In the genomic region with DNA sequence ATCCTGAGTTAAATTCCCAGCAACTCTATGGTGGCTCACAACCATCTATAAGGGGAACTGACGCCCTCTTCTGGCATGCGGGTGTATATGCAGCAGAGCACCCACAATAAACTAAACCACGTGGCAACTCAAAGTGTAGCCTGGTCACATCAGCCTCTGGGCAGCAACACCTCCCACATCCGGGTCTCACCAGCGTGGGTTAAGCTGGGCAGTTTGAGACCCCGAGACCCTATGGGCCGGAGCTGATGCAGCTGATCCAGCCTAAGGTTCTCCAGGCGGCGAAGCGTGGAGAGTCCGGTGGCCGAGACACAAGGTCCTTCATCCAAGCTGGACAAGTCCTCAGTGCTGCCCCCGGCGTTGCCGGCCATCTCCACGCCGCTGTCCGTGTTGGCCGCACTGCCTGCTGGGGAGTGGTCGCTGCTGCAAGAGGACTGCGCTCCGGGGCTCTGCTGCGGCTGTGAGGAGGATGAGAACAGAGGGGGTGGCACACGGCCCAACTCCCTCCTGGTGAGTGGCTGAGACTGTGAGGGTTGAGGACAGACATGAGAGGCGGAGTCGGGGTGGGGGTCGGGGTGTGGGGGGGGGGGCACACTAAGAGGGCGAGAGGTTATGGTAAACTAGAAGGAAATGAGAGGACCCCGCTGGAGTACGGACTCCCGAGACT, we compare ENCODE assay signal across 9 mouse cellular contexts. TPM values are rescaled to one million over a fixed set of nuclear protein-coding genes. Genes with fewer than 3 reads are reported as not detected.
DNase-seq lines count a peak whose midpoint lies in the region; ATAC-seq and TF ChIP-seq lines count a peak whose summit lies in the region.
"Had no signal": no experiment of that assay in that cellular context is flagged by ENCODE, and none has a peak within 500 bp of the region (broad histone marks: within the 10 kb centered on the region; RNA-seq: fewer than 3 reads in every experiment).

No protein-coding gene starts in this region.

- peaks cover 10% of the 10 kb centered on the region for H3K27me3 ChIP-seq in intestine, embryonic 16.5 days (replicated peaks; ENCODE audit: control insufficient read depth, insufficient read depth, low read length)
- H3K27me3 ChIP-seq in neural tube, embryonic 13.5 days: peaks cover 33% of the 10 kb centered on the region

- WGBS in intestine, embryonic 16.5 days: 47% methylated on average over 31 of the region's 31 CpGs
- WGBS in neural tube, embryonic 13.5 days: 40% methylated on average over 31 of the region's 31 CpGs

- ATAC-seq in intestine, embryonic 16.5 days: no peak
- no peak for ATAC-seq in neural tube, embryonic 13.5 days (ENCODE audit: low read depth)

- no peak overlapping the region for H3K4me3 ChIP-seq in layer of hippocampus, adult 2 months
- no peak overlapping the region for H3K4me3 ChIP-seq in intestine, embryonic 16.5 days (ENCODE audit: low read length)
- H3K4me3 ChIP-seq in neural tube, embryonic 13.5 days: no peak overlapping the region

- H3K9me3 ChIP-seq in intestine, embryonic 16.5 days (ENCODE audit: control insufficient read depth, low read length): no peaks in the 10 kb centered on the region
- H3K9me3 ChIP-seq in neural tube, embryonic 13.5 days: no peaks in the 10 kb centered on the region

- H3K36me3 ChIP-seq in intestine, embryonic 16.5 days (ENCODE audit: control insufficient read depth, insufficient read depth, low read length): no peaks in the 10 kb centered on the region
- no peaks in the 10 kb centered on the region for H3K36me3 ChIP-seq in neural tube, embryonic 13.5 days

- H3K27ac ChIP-seq in layer of hippocampus, adult 2 months: no peak overlapping the region
- no peak overlapping the region for H3K27ac ChIP-seq in intestine, embryonic 16.5 days (ENCODE audit: low read length)
- no peak overlapping the region for H3K27ac ChIP-seq in neural tube, embryonic 13.5 days (replicated peaks)

- H3K4me2 ChIP-seq in intestine, embryonic 16.5 days (ENCODE audit: low read depth, low read length): 0 out of 2 replicates have a peak overlapping the region, but pooled peaks have one; percentile 24
- peak overlapping the region; percentile 26; the same call in 1 of the 2 replicates for H3K4me2 ChIP-seq in neural tube, embryonic 13.5 days

- no peaks in the 10 kb centered on the region for H3K4me1 ChIP-seq in intestine, embryonic 16.5 days (ENCODE audit: control insufficient read depth, insufficient read depth, low read length)
- no peaks in the 10 kb centered on the region for H3K4me1 ChIP-seq in neural tube, embryonic 13.5 days (replicated peaks)

- no peak for DNase-seq in layer of hippocampus, adult 2 months (ENCODE audit: low spot score in 2 of 2)
- DNase-seq in layer of hippocampus, postnatal 36 days: no peak
- peak; percentile 58 for DNase-seq in embryo, embryonic 11 days
- no peak for DNase-seq in frontal cortex, postnatal 25 days (ENCODE audit: low spot score in 2 of 2)
- DNase-seq in cerebellum, adult 11 months: no peak
- DNase-seq in thymus, postnatal 25 days: no peak
- DNase-seq: kidney, adult 18-20 months had no signal

- TF ChIP-seq CTCF in layer of hippocampus, adult 2 months (conservative IDR thresholded peaks at IDR 0.05): peak; percentile 52

- no peak overlapping the region for H3K9ac ChIP-seq in intestine, embryonic 16.5 days (ENCODE audit: low read depth, low read length)
- H3K9ac ChIP-seq in neural tube, embryonic 13.5 days: no peak overlapping the region

RNA-seq across cellular contexts. Expression of a gene that starts 9.4 kb away (rescaled TPM):
- total RNA-seq in layer of hippocampus, adult 2 months (2021): 1 to 10 TPM; 2.5 to 3.1 TPM
- 1 to 10 TPM; 2.4 to 3.2 TPM for total RNA-seq in layer of hippocampus, postnatal 36 days (2021)
- 6.6 and 7.6 TPM in 2 replicates for polyA plus RNA-seq in intestine, embryonic 16.5 days (2015; fragmentation: Nextera tagmentation; extraction: Ambion mirVana)
- polyA plus RNA-seq in neural tube, embryonic 13.5 days (2015; fragmentation: Nextera tagmentation; extraction: Ambion mirVana): 2.2 and 2.9 TPM in 2 replicates

RNA-seq across cellular contexts. Expression of a gene that starts 10.6 kb away (rescaled TPM):
- total RNA-seq in layer of hippocampus, adult 2 months (2021): under 1 TPM; 0.56 to 0.79 TPM
- 1 to 10 TPM in 1 of 2 experiments, under 1 TPM in 1; 0.86 to 1.0 TPM for total RNA-seq in layer of hippocampus, postnatal 36 days (2021)
- 7.9 and 9.0 TPM in 2 replicates for polyA plus RNA-seq in intestine, embryonic 16.5 days (2015; fragmentation: Nextera tagmentation; extraction: Ambion mirVana)
- 1.0 and 1.4 TPM in 2 replicates for polyA plus RNA-seq in neural tube, embryonic 13.5 days (2015; fragmentation: Nextera tagmentation; extraction: Ambion mirVana)

RNA-seq across cellular contexts. Expression of a gene that starts 20.8 kb away (rescaled TPM):
- total RNA-seq in layer of hippocampus, adult 2 months (2021): 10 to 100 TPM; 55.6 to 60.0 TPM
- total RNA-seq in layer of hippocampus, postnatal 36 days (2021): 10 to 100 TPM; 56.1 to 56.4 TPM
- polyA plus RNA-seq in intestine, embryonic 16.5 days (2015; fragmentation: Nextera tagmentation; extraction: Ambion mirVana): 96.8 and 108 TPM in 2 replicates
- polyA plus RNA-seq in neural tube, embryonic 13.5 days (2015; fragmentation: Nextera tagmentation; extraction: Ambion mirVana): 103 and 110 TPM in 2 replicates

RNA-seq across cellular contexts. Expression of a gene that starts 21.9 kb away (rescaled TPM):
- total RNA-seq in layer of hippocampus, adult 2 months (2021): not detected
- not detected for total RNA-seq in layer of hippocampus, postnatal 36 days (2021)
- polyA plus RNA-seq in intestine, embryonic 16.5 days (2015; fragmentation: Nextera tagmentation; extraction: Ambion mirVana): not detected in 2 replicates
- not detected in 2 replicates for polyA plus RNA-seq in neural tube, embryonic 13.5 days (2015; fragmentation: Nextera tagmentation; extraction: Ambion mirVana)

RNA-seq across cellular contexts. Expression of a gene that starts 37.9 kb away (rescaled TPM):
- not detected for total RNA-seq in layer of hippocampus, adult 2 months (2021)
- not detected for total RNA-seq in layer of hippocampus, postnatal 36 days (2021)
- not detected in 2 replicates for polyA plus RNA-seq in intestine, embryonic 16.5 days (2015; fragmentation: Nextera tagmentation; extraction: Ambion mirVana)
- polyA plus RNA-seq in neural tube, embryonic 13.5 days (2015; fragmentation: Nextera tagmentation; extraction: Ambion mirVana): not detected in 2 replicates
